Mouse (Mus musculus): Measurements from ENCODE around the gene Ccdc28a.

Gene Ccdc28a

DNA sequence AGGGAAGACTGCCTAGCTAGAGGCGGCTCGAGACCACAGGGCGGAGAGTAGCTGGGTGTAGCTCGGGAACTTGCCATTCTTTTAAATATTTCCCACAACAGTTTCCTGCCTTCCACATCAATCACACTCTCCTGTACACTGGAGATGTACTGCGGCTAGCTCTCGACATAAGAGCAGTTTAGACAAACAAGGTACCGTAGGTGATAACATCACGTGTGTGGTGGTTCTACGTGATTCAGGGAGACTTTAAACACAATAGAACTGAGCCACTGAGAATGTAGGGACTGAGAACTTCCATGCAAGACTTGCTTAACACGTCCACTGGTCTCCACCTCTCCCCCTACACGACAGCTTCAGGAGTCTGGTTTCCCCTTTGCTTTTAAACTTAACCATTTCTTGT, 41.6 kb downstream of the Ccdc28a start:
- DNase-seq, result no peak

DNA sequence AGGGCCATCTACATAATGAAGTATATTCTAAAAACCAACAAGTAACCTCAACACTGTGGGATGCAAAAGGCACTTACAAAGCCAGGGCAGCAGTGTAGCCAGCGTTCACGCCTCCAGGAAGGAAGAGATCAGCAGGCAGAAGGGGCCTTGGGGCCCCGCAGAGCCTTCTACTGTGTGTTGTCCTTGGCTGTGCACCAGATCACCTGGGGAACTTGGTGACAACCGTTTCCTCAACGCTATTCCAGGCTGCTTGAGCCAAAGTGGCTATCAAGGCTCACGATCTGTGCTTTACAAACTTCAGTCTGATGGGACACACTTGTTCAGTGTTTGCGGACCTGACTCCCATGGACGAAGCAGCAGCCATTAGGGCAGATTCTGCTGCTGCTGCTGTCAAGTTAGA, 43.1 kb downstream of the Ccdc28a start:
- DNase-seq, result no peak

DNA sequence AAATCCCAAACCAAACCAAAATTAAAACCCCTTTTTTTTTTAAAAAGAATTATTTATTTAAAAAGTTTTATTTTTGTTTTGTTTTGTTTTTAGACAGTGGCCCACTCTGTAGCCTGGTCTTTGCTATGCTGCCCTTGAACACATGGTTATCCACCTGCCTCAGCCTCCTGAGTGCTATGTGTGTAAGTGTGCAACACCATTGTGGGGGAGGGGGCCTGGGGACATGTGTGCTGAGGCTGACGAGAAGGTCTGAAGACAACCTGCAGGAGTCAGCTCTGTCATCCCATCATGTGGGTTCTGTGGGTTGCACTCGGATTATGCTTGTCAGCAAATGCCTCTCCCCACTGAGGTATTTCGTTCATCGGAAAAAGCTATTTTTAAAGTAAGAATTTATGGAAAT, 45.3 kb downstream of the Ccdc28a start:
- no peak for DNase-seq

DNA sequence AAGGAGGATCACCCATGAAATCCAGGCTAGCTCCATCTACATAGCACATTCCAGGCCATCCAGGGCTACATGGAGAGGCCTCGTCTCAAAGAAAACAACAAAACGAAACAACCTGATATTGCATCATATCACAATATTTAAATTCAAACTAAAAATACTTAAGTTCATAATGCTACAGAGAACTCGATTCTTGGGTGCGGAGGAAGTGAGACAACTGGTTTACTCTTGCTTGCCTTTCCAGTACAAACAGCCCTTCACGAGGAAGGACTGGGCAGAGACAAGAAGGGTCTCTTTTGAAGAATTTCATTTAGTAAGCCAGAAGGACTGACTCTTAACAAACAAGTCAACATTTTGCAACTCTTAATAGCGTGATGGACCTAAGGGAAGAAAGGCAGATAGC, 46.2 kb downstream of the Ccdc28a start:
- DNase-seq, result no peak

DNA sequence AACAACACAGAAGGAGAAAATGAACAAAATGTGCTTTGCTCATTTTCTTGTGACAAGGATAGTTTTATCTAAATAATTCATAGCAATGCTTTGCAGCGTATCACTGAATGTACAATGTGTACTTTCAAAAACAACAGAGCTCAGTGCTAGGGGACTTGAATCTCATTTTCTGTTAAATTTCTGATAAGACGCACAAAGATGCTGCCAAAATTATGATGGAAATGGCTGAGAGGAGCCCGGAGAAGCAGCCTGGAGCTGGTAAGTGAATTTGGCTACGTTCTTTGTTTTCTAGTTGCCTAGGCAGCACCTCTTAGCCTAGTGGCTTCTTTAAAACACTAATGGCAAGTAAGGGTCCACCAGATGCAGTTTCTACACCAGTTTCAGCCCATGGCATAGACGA, 52.6 kb downstream of the Ccdc28a start:
- no peak for DNase-seq

DNA sequence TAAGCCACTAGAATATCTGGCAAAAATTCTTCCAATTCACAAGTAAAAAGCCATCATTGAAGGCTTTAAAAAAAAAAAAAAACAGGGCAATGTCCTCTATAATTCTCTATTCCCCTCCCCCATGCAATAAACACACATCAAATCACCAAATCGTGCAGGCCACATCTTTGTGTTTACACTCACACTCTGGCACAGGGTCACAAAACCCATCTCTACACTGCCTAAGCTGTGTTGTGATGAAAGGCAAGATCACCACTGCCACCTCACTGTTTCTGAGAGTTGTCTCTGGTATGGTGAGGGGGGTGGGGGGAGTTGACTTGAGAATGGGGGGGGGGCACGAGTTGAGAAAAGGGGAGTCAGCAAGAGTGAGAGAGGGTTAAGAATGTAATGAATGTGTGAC, 57.5 kb downstream of the Ccdc28a start:
- DNase-seq, result no peak

GRCm38 (mm10) chr10:18176722-18177121, 58.1 kb downstream of the Ccdc28a start:
- DNase-seq, result no peak

GRCm38 (mm10) chr10:18175087-18175486, 59.7 kb downstream of the Ccdc28a start:
- no peak for DNase-seq

All from retina, postnatal 1 day (tissue).